Mouse (Mus musculus) midbrain, embryonic 10.5 days (tissue): ENCODE measurements around the gene Rgma. TPM values are rescaled to one million over a fixed set of nuclear protein-coding genes. Genes with fewer than 3 reads are reported as not detected.

ENCODE experiments used
- polyA plus RNA-seq: library from polyadenylated mRNA; unstranded; fragments of >200 nt; fragmentation: Nextera tagmentation; extraction: Ambion mirVana; gene quantifications from 2 replicates; pipeline ENCODE4 v1.2.1, GENCODE M21; 2016

Gene Rgma
- polyA plus RNA-seq, 1 experiment from 2014 or later: 51.2 TPM

Other genes starting within 250 kb of the Rgma start
- 39.6 and 48.3 TPM in 2 replicates for gene Chd2, start 166.3 kb downstream of the Rgma start, polyA plus RNA-seq